ENCODE assay signal across 8 mouse cellular contexts in the genomic region with DNA sequence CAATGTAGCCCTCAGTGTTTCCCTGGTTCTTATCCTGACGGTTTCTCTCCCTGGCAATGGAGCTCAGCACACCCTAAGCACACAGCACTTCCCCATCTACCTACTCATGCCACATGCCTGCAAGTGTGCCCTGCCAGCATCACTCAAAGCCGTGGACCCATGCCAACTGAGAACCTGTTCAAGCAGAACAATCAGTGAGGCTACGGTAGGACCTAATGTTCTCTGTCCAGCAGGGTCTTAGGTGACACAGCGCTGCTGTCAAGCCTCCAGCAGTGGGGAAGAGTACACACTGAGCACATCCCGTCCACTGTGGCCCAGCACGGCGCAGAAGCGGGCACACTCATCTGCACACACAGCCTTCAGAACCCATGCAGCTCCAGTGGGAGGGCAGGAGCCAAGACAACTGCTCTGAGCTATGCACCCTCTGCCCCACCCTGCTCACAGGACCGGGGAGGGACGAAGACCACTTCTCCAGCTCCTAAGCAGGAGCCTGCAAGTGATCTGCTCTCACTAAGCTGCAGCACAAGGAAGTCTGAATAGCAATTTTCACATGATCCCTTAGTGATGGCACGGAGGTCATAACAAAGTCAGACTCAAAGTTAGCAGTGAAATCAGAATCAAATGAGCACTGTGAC. TPM values are rescaled to one million over a fixed set of nuclear protein-coding genes. Genes with fewer than 3 reads are reported as not detected.
DNase-seq lines count a peak whose midpoint lies in the region; ATAC-seq lines count a peak whose summit lies in the region.

No protein-coding gene starts in this region.

- H3K4me3 ChIP-seq in forebrain, embryonic 13.5 days: no peak overlapping the region
- no peak overlapping the region for H3K4me3 ChIP-seq in forebrain, embryonic 11.5 days (ENCODE audit: low read depth, low read length)
- no peak overlapping the region for H3K4me3 ChIP-seq in kidney, embryonic 16.5 days (ENCODE audit: low read length)
- no peak overlapping the region for H3K4me3 ChIP-seq in stomach, embryonic 14.5 days (ENCODE audit: low read depth, low read length)

- no peak overlapping the region for H3K9ac ChIP-seq in forebrain, embryonic 13.5 days
- no peak overlapping the region for H3K9ac ChIP-seq in forebrain, embryonic 11.5 days (ENCODE audit: low read length)
- no peak overlapping the region for H3K9ac ChIP-seq in kidney, embryonic 16.5 days (replicated peaks; ENCODE audit: low read length)
- no peak overlapping the region for H3K9ac ChIP-seq in stomach, embryonic 14.5 days (replicated peaks; ENCODE audit: low read depth, low read length)

- no peaks in the 10 kb centered on the region for H3K27me3 ChIP-seq in forebrain, embryonic 13.5 days
- no peaks in the 10 kb centered on the region for H3K27me3 ChIP-seq in forebrain, embryonic 11.5 days (ENCODE audit: control insufficient read depth, insufficient read depth, low read length)
- H3K27me3 ChIP-seq in kidney, embryonic 16.5 days (ENCODE audit: insufficient read depth, low read length): no peaks in the 10 kb centered on the region
- H3K27me3 ChIP-seq in stomach, embryonic 14.5 days (ENCODE audit: control insufficient read depth, insufficient read depth, low read length): no peaks in the 10 kb centered on the region

- H3K36me3 ChIP-seq in forebrain, embryonic 13.5 days (ENCODE audit: poor library complexity, severe bottlenecking): peaks cover 78% of the 10 kb centered on the region
- H3K36me3 ChIP-seq in forebrain, embryonic 11.5 days (ENCODE audit: control insufficient read depth, insufficient read depth, low read length): peaks cover 8% of the 10 kb centered on the region; the same call in 1 of the 2 replicates
- H3K36me3 ChIP-seq in kidney, embryonic 16.5 days (ENCODE audit: insufficient read depth, low read length): peaks cover 60% of the 10 kb centered on the region
- peaks cover 72% of the 10 kb centered on the region for H3K36me3 ChIP-seq in stomach, embryonic 14.5 days (ENCODE audit: control insufficient read depth, insufficient read depth, low read length)

- no peak for DNase-seq in forebrain, embryonic 11.5 days (ENCODE audit: low spot score)
- DNase-seq in right cerebral cortex, postnatal 14 days: peak; percentile 33
- no peak for DNase-seq in right cerebral cortex, postnatal 25 days
- DNase-seq in frontal cortex, postnatal 14 days (ENCODE audit: low spot score in 2 of 2): no peak

- H3K27ac ChIP-seq in forebrain, embryonic 13.5 days: no peak overlapping the region
- H3K27ac ChIP-seq in forebrain, embryonic 11.5 days (ENCODE audit: low read depth, low read length): no peak overlapping the region
- no peak overlapping the region for H3K27ac ChIP-seq in kidney, embryonic 16.5 days (ENCODE audit: low read length)
- H3K27ac ChIP-seq in stomach, embryonic 14.5 days (ENCODE audit: low read length): no peak overlapping the region

- no peaks in the 10 kb centered on the region for H3K9me3 ChIP-seq in forebrain, embryonic 13.5 days (replicated peaks)
- H3K9me3 ChIP-seq in forebrain, embryonic 11.5 days (ENCODE audit: control insufficient read depth, low read length): no peaks in the 10 kb centered on the region
- H3K9me3 ChIP-seq in kidney, embryonic 16.5 days (ENCODE audit: low read length): no peaks in the 10 kb centered on the region
- no peaks in the 10 kb centered on the region for H3K9me3 ChIP-seq in stomach, embryonic 14.5 days (ENCODE audit: control insufficient read depth, low read depth, low read length)

- WGBS in forebrain, embryonic 13.5 days: 91% methylated on average over 11 of the region's 11 CpGs
- 94% methylated on average over 11 of the region's 11 CpGs for WGBS in forebrain, embryonic 11.5 days
- 86% methylated on average over 11 of the region's 11 CpGs for WGBS in kidney, embryonic 16.5 days
- 91% methylated on average over 11 of the region's 11 CpGs for WGBS in stomach, embryonic 14.5 days

- H3K4me2 ChIP-seq in forebrain, embryonic 13.5 days: no peak overlapping the region
- H3K4me2 ChIP-seq in forebrain, embryonic 11.5 days (ENCODE audit: low read depth, low read length, severe bottlenecking): no peak overlapping the region
- H3K4me2 ChIP-seq in kidney, embryonic 16.5 days (replicated peaks; ENCODE audit: low read depth, low read length): no peak overlapping the region
- no peak overlapping the region for H3K4me2 ChIP-seq in stomach, embryonic 14.5 days (replicated peaks; ENCODE audit: low read depth, low read length)

- 0 out of 2 replicates have a peak, but pooled peaks have one; percentile 30 for ATAC-seq in forebrain, embryonic 13.5 days
- no peak for ATAC-seq in forebrain, embryonic 11.5 days (replicated peaks; ENCODE audit: low FRiP score)
- peak; percentile 56 for ATAC-seq in kidney, embryonic 16.5 days (ENCODE audit: low FRiP score, low TSS enrichment)
- peak; percentile 28; the same call in 1 of the 2 replicates for ATAC-seq in stomach, embryonic 14.5 days (ENCODE audit: insufficient number of reproducible peaks, insufficient read depth, low FRiP score, low read depth)
- ATAC-seq in megakaryocyte, adult 5-6 weeks (ENCODE audit: poor library complexity, severe bottlenecking): no peak

- peaks cover 5% of the 10 kb centered on the region for H3K4me1 ChIP-seq in forebrain, embryonic 13.5 days
- no peaks in the 10 kb centered on the region for H3K4me1 ChIP-seq in forebrain, embryonic 11.5 days (replicated peaks; ENCODE audit: control insufficient read depth, insufficient read depth, low read length)
- no peaks in the 10 kb centered on the region for H3K4me1 ChIP-seq in kidney, embryonic 16.5 days (ENCODE audit: insufficient read depth, low read length)
- H3K4me1 ChIP-seq in stomach, embryonic 14.5 days (ENCODE audit: control insufficient read depth, insufficient read depth, low read length): no peaks in the 10 kb centered on the region

RNA-seq across cellular contexts. Expression of a gene that starts 46.1 kb away (rescaled TPM):
- 76.7 and 78.0 TPM in 2 replicates for polyA plus RNA-seq in forebrain, embryonic 13.5 days (2015; fragmentation: Nextera tagmentation; extraction: Ambion mirVana)
- 109 and 117 TPM in 2 replicates for polyA plus RNA-seq in forebrain, embryonic 11.5 days (2014; fragmentation: Nextera tagmentation; extraction: Ambion mirVana)
- polyA plus RNA-seq in kidney, embryonic 16.5 days (2015; fragmentation: Nextera tagmentation; extraction: Ambion mirVana): 174 and 191 TPM in 2 replicates
- 183 and 186 TPM in 2 replicates for polyA plus RNA-seq in stomach, embryonic 14.5 days (2014; fragmentation: Nextera tagmentation; extraction: Ambion mirVana)
- total RNA-seq in megakaryocyte, adult 5-6 weeks (2015): 99.2 and 106 TPM in 2 replicates
- total RNA-seq in megakaryocyte, adult 5-6 weeks (2017): 101 and 106 TPM in 2 replicates

Comparison
In these comparisons a context has a peak if more than half of its experiments do, and no peak if none do; other contexts are left out.
1. ATAC-seq: peak in forebrain, embryonic 13.5 days (single experiment), kidney, embryonic 16.5 days (single experiment) and stomach, embryonic 14.5 days (single experiment); none in forebrain, embryonic 11.5 days (single experiment) and megakaryocyte, adult 5-6 weeks (single experiment).